Mouse (Mus musculus): ENCODE results near the gene Rftn2.

DNA sequence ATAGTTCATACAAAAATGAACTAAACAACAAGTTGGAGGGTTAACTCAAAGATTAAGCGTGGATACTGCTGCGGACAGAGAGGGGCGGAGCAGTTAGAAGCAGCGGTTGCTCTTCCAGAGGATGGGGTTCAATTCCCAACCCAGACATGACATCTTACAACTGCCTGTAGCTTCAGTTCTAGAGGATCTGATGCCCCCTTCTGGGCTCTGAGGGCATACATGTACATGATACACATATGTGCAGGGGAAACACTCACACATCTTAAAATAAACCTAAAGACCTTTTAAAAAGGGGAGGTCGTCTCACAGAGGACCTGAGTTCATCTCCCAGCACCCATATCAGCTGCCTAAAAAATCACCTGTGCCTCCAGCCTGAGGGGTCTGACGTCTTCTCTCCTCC is 40.9 kb downstream of the Rftn2 start:
- TF ChIP-seq CTCF (IDR thresholded peaks at IDR 0.05; ENCODE audit: borderline replicate concordance, extremely low read depth, insufficient read depth, insufficient read length) (no peak), POLR2A (IDR thresholded peaks at IDR 0.05; ENCODE audit: borderline replicate concordance, extremely low read depth, insufficient read depth, insufficient read length, poor library complexity, severe bottlenecking) (no peak)
